Mouse (Mus musculus): ENCODE measurements around the gene Srsf1.

- TF ChIP-seq POLR2A (IDR thresholded peaks at IDR 0.05; ENCODE audit: low read depth, low read length) (no peak), CTCF (IDR thresholded peaks at IDR 0.05; ENCODE audit: extremely low read depth, insufficient read length, insufficient replicate concordance, low read depth, low read length) (no peak)
Measured at GRCm38 (mm10) chr11:88044314-88044713, 2.9 kb upstream of the Srsf1 start.

Measured in small intestine, adult 2 months (tissue).